Mouse (Mus musculus) myocyte (in vitro differentiated cells): ENCODE measurements around the gene Galnt18. TPM values are rescaled to one million over a fixed set of nuclear protein-coding genes. Genes with fewer than 3 reads are reported as not detected.

Experiments used
- H3K27me3 ChIP-seq: one replicate; pipeline ENCODE4 v1.6.1; 2011; ENCODE audit not compliant: control insufficient read depth, insufficient read depth, insufficient read length
- H3K36me3 ChIP-seq: one replicate; pipeline ENCODE4 v1.6.1; 2011; ENCODE audit not compliant: control insufficient read depth, insufficient read depth
- H3K4me2 ChIP-seq: one replicate; pipeline ENCODE4 v1.6.1; 2011; ENCODE audit warnings: low read depth, control low read depth
- H3K4me3 ChIP-seq: one replicate; pipeline ENCODE4 v1.5.1; 2011; ENCODE audit warnings: mild to moderate bottlenecking, control low read depth, moderate library complexity
- H3K79me2 ChIP-seq: one replicate; pipeline ENCODE4 v1.6.1; 2011; ENCODE audit not compliant: control insufficient read depth, insufficient read depth
- H3ac ChIP-seq: one replicate; pipeline ENCODE4 v1.6.1; 2011; ENCODE audit not compliant: control insufficient read depth, insufficient read length
- CEBPB ChIP-seq: IDR thresholded peaks from 2 replicates; pipeline ENCODE4 v1.6.1; 2011; ENCODE audit warnings: mild to moderate bottlenecking, moderate library complexity; ENCODE audit not compliant: poor library complexity, insufficient read depth, severe bottlenecking
- E2F4 ChIP-seq: IDR thresholded peaks from one replicate; pipeline ENCODE4 v1.6.1; 2011; ENCODE audit warnings: mild to moderate bottlenecking, control low read depth, moderate library complexity; ENCODE audit not compliant: insufficient read depth
- MAX ChIP-seq: IDR thresholded peaks from one replicate; pipeline ENCODE4 v1.6.1; 2011; ENCODE audit warnings: low read depth, mild to moderate bottlenecking, control low read depth
- MYOD1 ChIP-seq, 3 experiments: IDR thresholded peaks; one replicate each; pipeline ENCODE4 v1.6.1; 2011; ENCODE audit warnings: control low read depth in 2 of 3, low read depth in 2 of 3, mild to moderate bottlenecking in 2 of 3, moderate library complexity in 1 of 3; ENCODE audit not compliant: insufficient read length in 2 of 3, control insufficient read depth in 1 of 3
- MYOG ChIP-seq, 3 experiments: IDR thresholded peaks; one replicate each; pipeline ENCODE4 v1.6.1; 2011; ENCODE audit warnings: control low read depth in 2 of 3, low read depth in 2 of 3, mild to moderate bottlenecking in 2 of 3; ENCODE audit not compliant: insufficient read length in 2 of 3, control insufficient read depth in 1 of 3, insufficient read depth in 1 of 3
- POLR2A ChIP-seq: IDR thresholded peaks from one replicate; pipeline ENCODE4 v1.6.1; 2011; ENCODE audit warnings: low read depth, mild to moderate bottlenecking, control low read depth, moderate library complexity; ENCODE audit not compliant: insufficient read length
- POLR2AphosphoS2 ChIP-seq: IDR thresholded peaks from one replicate; pipeline ENCODE4 v1.6.1; 2011; ENCODE audit warnings: low read depth, control low read depth; ENCODE audit not compliant: insufficient read length
- REST ChIP-seq: IDR thresholded peaks from one replicate; pipeline ENCODE4 v1.6.1; 2011; ENCODE audit warnings: mild to moderate bottlenecking, control low read depth, moderate library complexity; ENCODE audit not compliant: insufficient read depth, insufficient read length
- SRF ChIP-seq: IDR thresholded peaks from one replicate; pipeline ENCODE4 v1.6.1; 2011; ENCODE audit warnings: low read depth; ENCODE audit not compliant: control insufficient read depth, insufficient read length
- TCF12 ChIP-seq: IDR thresholded peaks from one replicate; pipeline ENCODE4 v1.6.1; 2011; ENCODE audit warnings: mild to moderate bottlenecking, control low read depth; ENCODE audit not compliant: poor library complexity, insufficient read depth, severe bottlenecking
- TCF3 ChIP-seq: IDR thresholded peaks from one replicate; pipeline ENCODE4 v1.6.1; 2011; ENCODE audit warnings: low read depth, control low read depth; ENCODE audit not compliant: insufficient read length
- USF1 ChIP-seq: IDR thresholded peaks from one replicate; pipeline ENCODE4 v1.6.1; 2011; ENCODE audit warnings: low read depth, mild to moderate bottlenecking, control low read depth, moderate library complexity
- polyA plus RNA-seq: library from polyadenylated mRNA; unstranded; fragments of >200 nt; fragmentation: generic; extraction: Trizol; gene quantifications from one replicate; pipeline ENCODE4 v1.2.1, GENCODE M21; 2012; ENCODE audit warnings: missing spikeins

Galnt18 gene
- 16.4 TPM for polyA plus RNA-seq

GRCm38 (mm10) chr7:111779504-111780242 lies at the start of gene Galnt18:
Galnt18 (minus strand) TSS chr7:111779977.
- peak within 1 kb of the TSS; percentile 86 for H3K4me2 ChIP-seq
- H3K36me3 ChIP-seq = no peaks in the 10 kb centered on the region
- no peaks in the 10 kb centered on the region for H3K27me3 ChIP-seq
- no peaks in the 10 kb centered on the region for H3K79me2 ChIP-seq
- H3K4me3 ChIP-seq = peak within 1 kb of the TSS; percentile 30
- H3ac ChIP-seq = no peak within 1 kb of the TSS
- no peak for TF ChIP-seq TCF12
- no peak for TF ChIP-seq USF1
- peak; percentile 75 for TF ChIP-seq POLR2AphosphoS2
- peak in 1 of 3 experiments; percentile 59 for TF ChIP-seq MYOG (IDR thresholded peaks at IDR 0.05; ENCODE audit: control insufficient read depth in 1 of 3, insufficient read depth in 1 of 3, insufficient read length in 2 of 3, low read depth in 2 of 3)
- no peak for TF ChIP-seq REST
- TF ChIP-seq E2F4 = no peak
- TF ChIP-seq TCF3 = no peak
- no peak for TF ChIP-seq MAX
- peak in 1 of 3 experiments; percentile 49 for TF ChIP-seq MYOD1 (IDR thresholded peaks at IDR 0.05; ENCODE audit: control insufficient read depth in 1 of 3, insufficient read length in 2 of 3, low read depth in 2 of 3)
- TF ChIP-seq SRF = no peak
- no peak for TF ChIP-seq CEBPB
- TF ChIP-seq POLR2A = peak; percentile 81

- Histone ChIP-seq H3K4me2 (no peak overlapping the region), H3K79me2 (no peaks in the 10 kb centered on the region), H3K4me3 (no peak overlapping the region), H3K27me3 (no peaks in the 10 kb centered on the region), H3K36me3 (no peaks in the 10 kb centered on the region), H3ac (no peak overlapping the region)
- TF ChIP-seq CEBPB (no peak), POLR2A (no peak), TCF3 (no peak), E2F4 (no peak), POLR2AphosphoS2 (no peak), MYOD1 (IDR thresholded peaks at IDR 0.05; ENCODE audit: control insufficient read depth in 1 of 3, insufficient read length in 2 of 3, low read depth in 2 of 3) (no peak), SRF (no peak), MAX (no peak), USF1 (no peak), REST (no peak), MYOG (IDR thresholded peaks at IDR 0.05; ENCODE audit: control insufficient read depth in 1 of 3, insufficient read depth in 1 of 3, insufficient read length in 2 of 3, low read depth in 2 of 3) (no peak), TCF12 (no peak)
Observed at GRCm38 (mm10) chr7:111827337-111827736, 47.6 kb upstream of the Galnt18 start.

- Histone ChIP-seq H3K79me2 (no peaks in the 10 kb centered on the region), H3K4me2 (no peak overlapping the region), H3K36me3 (no peaks in the 10 kb centered on the region), H3K4me3 (no peak overlapping the region), H3K27me3 (no peaks in the 10 kb centered on the region), H3ac (no peak overlapping the region)
- TF ChIP-seq POLR2A (no peak), USF1 (no peak), MAX (no peak), TCF12 (no peak), MYOG (IDR thresholded peaks at IDR 0.05; ENCODE audit: control insufficient read depth in 1 of 3, insufficient read depth in 1 of 3, insufficient read length in 2 of 3, low read depth in 2 of 3) (no peak), E2F4 (no peak), POLR2AphosphoS2 (no peak), REST (no peak), CEBPB (no peak), SRF (no peak), MYOD1 (IDR thresholded peaks at IDR 0.05; ENCODE audit: control insufficient read depth in 1 of 3, insufficient read length in 2 of 3, low read depth in 2 of 3) (no peak), TCF3 (no peak)
Observed at GRCm38 (mm10) chr7:111813093-111813492, 33.3 kb upstream of the Galnt18 start.

- no peaks in the 10 kb centered on the region for H3K27me3 ChIP-seq
- H3K36me3 ChIP-seq = no peaks in the 10 kb centered on the region
- H3K79me2 ChIP-seq = no peaks in the 10 kb centered on the region
- H3ac ChIP-seq = no peak overlapping the region
- no peak for TF ChIP-seq USF1
- TF ChIP-seq TCF12 = no peak
- H3K4me3 ChIP-seq = no peak overlapping the region
- no peak overlapping the region for H3K4me2 ChIP-seq
Observed at GRCm38 (mm10) chr7:111811036-111811435, 31.3 kb upstream of the Galnt18 start.

- Histone ChIP-seq H3K36me3 (no peaks in the 10 kb centered on the region), H3K79me2 (no peaks in the 10 kb centered on the region), H3K4me3 (no peak overlapping the region), H3K27me3 (no peaks in the 10 kb centered on the region), H3ac (no peak overlapping the region), H3K4me2 (no peak overlapping the region)
- TF ChIP-seq MYOG (IDR thresholded peaks at IDR 0.05; ENCODE audit: control insufficient read depth in 1 of 3, insufficient read depth in 1 of 3, insufficient read length in 2 of 3, low read depth in 2 of 3) = no peak
- no peak for TF ChIP-seq MAX
- TF ChIP-seq TCF3 = no peak
- no peak for TF ChIP-seq USF1
- TF ChIP-seq E2F4 = no peak
- TF ChIP-seq MYOD1 (IDR thresholded peaks at IDR 0.05; ENCODE audit: control insufficient read depth in 1 of 3, insufficient read length in 2 of 3, low read depth in 2 of 3) = no peak
- TF ChIP-seq POLR2A = no peak
- no peak for TF ChIP-seq POLR2AphosphoS2
- no peak for TF ChIP-seq SRF
- no peak for TF ChIP-seq TCF12
- TF ChIP-seq REST = no peak
- no peak for TF ChIP-seq CEBPB
Observed at GRCm38 (mm10) chr7:111809796-111810195, 30.0 kb upstream of the Galnt18 start.
